Mouse (Mus musculus) kidney, postnatal 0 days (tissue): ENCODE data around the gene Nipbl. TPM values are rescaled to one million over a fixed set of nuclear protein-coding genes. Genes with fewer than 3 reads are reported as not detected.

Source experiments
- ATAC-seq: fragments of 200-750 bp; cut with Nextera tagmentation; replicated peaks from 2 replicates; pipeline ENCODE4 v1.8.0; 2017; ENCODE audit warnings: low read depth, moderate number of reproducible peaks, moderate TSS enrichment, moderate library complexity; ENCODE audit not compliant: low FRiP score
- DNase-seq: peaks from one replicate; pipeline ENCODE4 v3.0.0-alpha.2; 2016; ENCODE audit warnings: low spot score
- H3K27ac ChIP-seq: fragments of 300-500 bp; sonication (generic); 2 replicates; pipeline ENCODE4 v1.5.1; 2014; ENCODE audit warnings: mild to moderate bottlenecking
- H3K27me3 ChIP-seq: fragments of 300-500 bp; sonication (generic); 2 replicates; pipeline ENCODE4 v1.6.1; 2014; ENCODE audit warnings: low read length, mixed read lengths; ENCODE audit not compliant: insufficient read depth
- H3K36me3 ChIP-seq: fragments of 300-500 bp; sonication (generic); 2 replicates; pipeline ENCODE4 v1.6.1; 2014; ENCODE audit warnings: low read length, mixed read lengths; ENCODE audit not compliant: insufficient read depth
- H3K4me1 ChIP-seq: fragments of 300-500 bp; sonication (generic); replicated peaks from 2 replicates; pipeline ENCODE4 v1.6.1; 2014; ENCODE audit warnings: antibody characterized with exemption, low read length, mixed read lengths; ENCODE audit not compliant: insufficient read depth
- H3K4me2 ChIP-seq: fragments of 300-500 bp; sonication (generic); 2 replicates; pipeline ENCODE4 v1.6.1; 2014; ENCODE audit warnings: mild to moderate bottlenecking, low read length, moderate library complexity, mixed read lengths
- H3K4me3 ChIP-seq: fragments of 300-500 bp; sonication (generic); replicated peaks from 2 replicates; pipeline ENCODE4 v1.5.1; 2014; ENCODE audit warnings: low read depth, low read length
- H3K9ac ChIP-seq: fragments of 300-500 bp; sonication (generic); 2 replicates; pipeline ENCODE4 v1.6.1; 2014; ENCODE audit warnings: low read depth, low read length
- H3K9me3 ChIP-seq: fragments of 300-500 bp; sonication (generic); replicated peaks from 2 replicates; pipeline ENCODE4 v1.6.1; 2016; ENCODE audit warnings: low read length, inconsistent platforms, mixed read lengths
- CTCF ChIP-seq: IDR thresholded peaks from 2 replicates; pipeline ENCODE4 v1.5.1; 2016; ENCODE audit warnings: antibody characterized with exemption, low read depth, mild to moderate bottlenecking, moderate library complexity
- WGBS: fragments of 180-500 bp; shearing (Covaris S2); extraction: QIAGEN DNeasy Blood & Tissue Kit; methylation state at CpG from one replicate; pipeline ENCODE4 v1.1.7; 2014; 5-methylcytosine and 5-hydroxymethylcytosine counted together
- polyA plus RNA-seq: library from polyadenylated mRNA; unstranded; fragments of >200 nt; fragmentation: Nextera tagmentation; extraction: Ambion mirVana; gene quantifications from 2 replicates; pipeline ENCODE4 v1.2.1, GENCODE M21; 2015

The Nipbl gene
- polyA plus RNA-seq, 1 experiment from 2014 or later: 13.8 TPM

DNA sequence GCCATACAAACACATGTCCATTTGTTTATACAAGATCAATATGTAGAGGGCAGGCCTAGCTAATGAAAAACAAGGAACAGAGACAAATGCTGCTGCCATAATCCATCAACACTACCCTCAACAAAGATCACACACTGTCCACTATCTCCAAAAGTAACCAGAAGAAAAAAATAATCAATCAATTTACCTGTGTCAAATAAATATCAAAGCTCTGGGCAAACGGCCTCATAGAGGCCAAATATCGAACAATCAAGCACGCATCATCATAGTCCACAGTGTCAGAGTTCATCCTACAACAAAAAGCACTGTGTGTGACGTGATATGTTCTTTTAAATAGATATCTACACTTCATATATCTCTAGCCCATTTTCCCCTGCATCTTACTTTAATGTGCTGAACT, 120.2 kb downstream of the Nipbl start:
- no peak for DNase-seq
- TF ChIP-seq CTCF: no peak
- Histone ChIP-seq H3K4me3 (no peak overlapping the region), H3K9me3 (no peaks in the 10 kb centered on the region), H3K27ac (no peak overlapping the region), H3K9ac (no peak overlapping the region), H3K4me2 (no peak overlapping the region), H3K27me3 (no peaks in the 10 kb centered on the region), H3K36me3 (peaks cover 43% of the 10 kb centered on the region), H3K4me1 (no peaks in the 10 kb centered on the region)
- WGBS: 94% methylated on average over 4 of the region's 4 CpGs
- ATAC-seq: no peak

DNA sequence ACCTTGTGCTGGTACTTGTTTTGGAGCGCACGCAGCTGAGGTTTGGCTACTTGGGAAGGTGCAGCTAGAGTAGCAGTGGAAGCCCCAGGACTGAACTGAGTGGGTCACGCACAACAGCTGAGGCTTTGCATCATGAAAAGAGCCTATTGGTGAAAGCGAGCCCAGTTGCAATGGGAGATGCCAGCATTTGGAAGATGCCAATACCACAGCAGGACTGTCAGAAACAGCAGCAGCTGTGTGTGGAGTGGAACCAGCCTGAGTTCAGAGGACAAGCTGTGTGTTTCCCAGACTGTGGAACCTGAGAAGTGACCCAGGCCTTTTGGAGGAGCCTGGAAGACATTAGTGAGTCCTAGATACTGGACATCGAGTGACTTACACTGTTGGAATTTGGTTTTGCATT, 122.8 kb downstream of the Nipbl start:
- TF ChIP-seq CTCF: no peak

DNA sequence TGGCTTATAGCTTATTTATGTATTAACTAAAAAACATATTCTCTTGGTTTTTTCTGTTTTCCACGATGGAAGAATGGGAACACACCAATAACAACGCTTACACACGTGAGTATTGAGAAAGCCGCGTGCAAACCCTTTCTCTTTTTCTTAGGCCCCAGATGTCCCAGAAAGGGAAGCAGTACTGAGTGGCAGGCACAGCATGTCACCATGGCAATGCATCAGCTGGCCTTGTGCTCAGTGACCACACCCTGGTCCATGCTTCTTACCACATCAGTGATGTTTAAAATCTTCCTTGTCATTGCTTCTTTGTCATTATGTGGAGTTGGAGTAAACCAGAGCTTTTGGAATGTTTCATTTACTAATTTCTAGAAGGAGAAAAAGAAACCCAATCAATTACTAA, 125.1 kb downstream of the Nipbl start:
- Histone ChIP-seq H3K4me1 (no peaks in the 10 kb centered on the region), H3K36me3 (peaks cover 37% of the 10 kb centered on the region), H3K4me2 (no peak overlapping the region), H3K27ac (no peak overlapping the region), H3K27me3 (no peaks in the 10 kb centered on the region), H3K4me3 (no peak overlapping the region), H3K9me3 (no peaks in the 10 kb centered on the region), H3K9ac (no peak overlapping the region)
- WGBS: 95% methylated on average over 5 of the region's 5 CpGs
- no peak for TF ChIP-seq CTCF
- DNase-seq: no peak
- ATAC-seq: no peak

More for the DNA sequence above, 122.8 kb downstream of the Nipbl start:
- DNase-seq (no peak), ATAC-seq (no peak)
- H3K36me3 ChIP-seq: peaks cover 40% of the 10 kb centered on the region
- H3K4me3 ChIP-seq: no peak overlapping the region
- H3K9me3 ChIP-seq: no peaks in the 10 kb centered on the region
- H3K9ac ChIP-seq: no peak overlapping the region
- H3K4me2 ChIP-seq: no peak overlapping the region
- no peaks in the 10 kb centered on the region for H3K27me3 ChIP-seq
- no peaks in the 10 kb centered on the region for H3K4me1 ChIP-seq
- H3K27ac ChIP-seq: no peak overlapping the region
- 94% methylated on average over 5 of the region's 5 CpGs for WGBS

DNA sequence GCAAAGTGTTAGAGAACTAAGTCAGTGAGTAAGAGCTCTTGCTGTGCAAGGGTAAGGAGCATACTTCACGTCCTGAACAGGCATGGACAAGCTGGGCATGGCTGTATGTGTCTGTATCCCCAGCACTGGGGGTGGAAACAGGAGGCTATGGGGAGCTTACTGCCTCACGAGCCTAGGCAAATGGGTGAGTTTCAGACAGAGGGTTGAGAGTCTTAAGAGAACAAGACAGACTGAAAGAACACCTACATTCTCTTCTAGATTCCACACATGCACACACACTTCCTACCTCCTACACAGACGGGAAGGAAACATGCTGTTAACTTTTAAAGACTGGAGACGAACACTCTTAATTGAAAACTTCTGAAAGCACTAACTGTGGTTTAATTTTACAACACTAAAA, 126.9 kb downstream of the Nipbl start:
- peaks cover 37% of the 10 kb centered on the region for H3K36me3 ChIP-seq

DNA sequence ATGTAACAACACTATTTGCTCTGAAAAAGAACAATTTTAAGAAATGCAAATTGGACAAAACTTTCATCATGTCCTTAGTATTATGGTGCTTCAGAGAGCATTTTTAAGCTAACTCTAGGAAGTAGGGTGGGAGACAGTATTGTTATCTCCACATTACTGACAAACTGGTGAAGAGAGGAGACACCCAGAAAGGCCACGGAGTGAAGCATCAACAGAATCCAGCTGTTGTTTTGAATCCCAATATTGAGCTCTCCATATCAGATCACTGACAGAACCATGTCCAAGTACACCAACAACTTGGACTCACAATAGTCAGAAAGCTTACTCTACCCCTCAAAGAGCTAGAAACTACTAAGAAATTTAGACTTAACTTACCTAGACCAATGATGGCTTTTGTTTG, 138.8 kb downstream of the Nipbl start:
- H3K4me2 ChIP-seq: no peak overlapping the region
- WGBS: 89% methylated on average over 1 of the region's 1 CpGs
- no peaks in the 10 kb centered on the region for H3K4me1 ChIP-seq
- H3K36me3 ChIP-seq: peaks cover 31% of the 10 kb centered on the region
- no peak for TF ChIP-seq CTCF
- no peak overlapping the region for H3K27ac ChIP-seq
- H3K9ac ChIP-seq: no peak overlapping the region
- no peaks in the 10 kb centered on the region for H3K27me3 ChIP-seq
- DNase-seq (no peak), ATAC-seq (no peak)
- H3K9me3 ChIP-seq: no peaks in the 10 kb centered on the region
- no peak overlapping the region for H3K4me3 ChIP-seq

More for the DNA sequence above, 126.9 kb downstream of the Nipbl start:
- Histone ChIP-seq H3K9ac (no peak overlapping the region), H3K4me2 (no peak overlapping the region), H3K27ac (no peak overlapping the region), H3K27me3 (no peaks in the 10 kb centered on the region), H3K4me3 (no peak overlapping the region), H3K4me1 (no peaks in the 10 kb centered on the region), H3K9me3 (no peaks in the 10 kb centered on the region)
- ATAC-seq: no peak
- WGBS: 92% methylated on average over 4 of the region's 4 CpGs
- DNase-seq: no peak
- no peak for TF ChIP-seq CTCF

DNA sequence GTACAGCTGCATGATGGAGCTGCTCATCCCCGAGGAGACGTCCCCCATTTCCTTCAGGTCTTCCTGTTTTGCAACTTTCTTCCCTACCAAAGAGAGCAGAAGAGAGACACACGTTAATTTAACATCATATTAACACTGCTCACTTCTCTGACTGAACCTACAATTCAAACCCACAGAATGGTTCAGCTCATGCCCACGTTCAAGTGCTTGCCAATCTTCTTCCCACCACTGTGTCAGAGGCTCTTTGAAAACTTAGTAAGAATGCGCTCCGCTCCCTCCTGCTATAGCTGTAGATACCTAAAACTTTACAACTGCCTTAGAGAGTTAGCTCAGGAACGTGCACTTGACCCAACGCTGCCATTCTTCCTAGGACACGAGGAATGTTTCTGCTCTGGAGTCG, 141.3 kb downstream of the Nipbl start:
- Histone ChIP-seq H3K4me1 (no peaks in the 10 kb centered on the region), H3K36me3 (peaks cover 40% of the 10 kb centered on the region)
- no peak for ATAC-seq

DNA sequence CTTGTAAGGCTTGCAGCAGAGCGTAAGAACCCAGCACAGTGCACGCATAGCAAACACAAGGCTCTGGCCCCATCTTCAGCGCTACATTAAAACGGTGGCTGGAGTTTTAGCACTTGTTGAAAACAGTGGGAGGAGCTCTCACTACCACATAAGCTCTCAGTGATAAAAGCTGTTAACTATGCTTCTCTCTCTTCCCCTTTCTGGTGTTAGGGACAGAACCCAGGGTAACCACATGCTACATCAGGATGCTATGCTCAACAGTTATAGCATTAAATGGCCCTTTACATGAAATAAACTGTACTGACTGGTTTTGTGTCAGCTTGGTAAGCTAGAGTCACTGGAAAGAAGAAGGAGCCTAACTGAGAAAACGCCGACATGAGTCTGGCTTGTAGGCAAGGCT, 150.1 kb downstream of the Nipbl start:
- H3K9ac ChIP-seq: no peak overlapping the region
- H3K27ac ChIP-seq: no peak overlapping the region
- 91% methylated on average over 6 of the region's 6 CpGs for WGBS
- no peak for TF ChIP-seq CTCF
- ATAC-seq (no peak), DNase-seq (no peak)
- no peaks in the 10 kb centered on the region for H3K4me1 ChIP-seq
- no peaks in the 10 kb centered on the region for H3K9me3 ChIP-seq
- H3K27me3 ChIP-seq: no peaks in the 10 kb centered on the region
- H3K4me3 ChIP-seq: no peak overlapping the region
- H3K36me3 ChIP-seq: peaks cover 48% of the 10 kb centered on the region
- H3K4me2 ChIP-seq: no peak overlapping the region

More for the DNA sequence above, 141.3 kb downstream of the Nipbl start:
- 91% methylated on average over 10 of the region's 10 CpGs for WGBS
- Histone ChIP-seq H3K4me2 (no peak overlapping the region), H3K9ac (no peak overlapping the region), H3K9me3 (no peaks in the 10 kb centered on the region), H3K4me3 (no peak overlapping the region), H3K27me3 (no peaks in the 10 kb centered on the region), H3K27ac (no peak overlapping the region)
- TF ChIP-seq CTCF: no peak
- no peak for DNase-seq
